Mouse (Mus musculus): Measurements from ENCODE around the gene Vti1a.
A peak's percentile ranks its signal among the peaks of the same experiment; 100 is the strongest.

The Vti1a gene

GRCm38 (mm10) chr19:55316109-55316714, at the start of gene Vti1a:
Vti1a (plus strand) TSS chr19:55316295.
- DNase-seq: peak; percentile 92

GRCm38 (mm10) chr19:55266786-55267185, 49.3 kb upstream of the Vti1a start:
- no peak for DNase-seq

- DNase-seq: no peak
Observed at GRCm38 (mm10) chr19:55268150-55268549, 47.9 kb upstream of the Vti1a start.

GRCm38 (mm10) chr19:55269051-55269450, 47.0 kb upstream of the Vti1a start:
- DNase-seq: no peak

- DNase-seq: no peak
Observed at GRCm38 (mm10) chr19:55271448-55271847, 44.6 kb upstream of the Vti1a start.

- no peak for DNase-seq
Observed at GRCm38 (mm10) chr19:55273340-55273739, 42.8 kb upstream of the Vti1a start.

- DNase-seq: no peak
Observed at GRCm38 (mm10) chr19:55276100-55276499, 40.0 kb upstream of the Vti1a start.

- DNase-seq: no peak
Observed at GRCm38 (mm10) chr19:55276770-55277169, 39.3 kb upstream of the Vti1a start.

GRCm38 (mm10) chr19:55284093-55284492, 32.0 kb upstream of the Vti1a start:
- no peak for DNase-seq

- no peak for DNase-seq
Observed at GRCm38 (mm10) chr19:55286034-55286433, 30.1 kb upstream of the Vti1a start.

- no peak for DNase-seq
Observed at GRCm38 (mm10) chr19:55288974-55289373, 27.1 kb upstream of the Vti1a start.

GRCm38 (mm10) chr19:55290621-55291270, 25.3 kb upstream of the Vti1a start:
- DNase-seq: no peak

GRCm38 (mm10) chr19:55292210-55292850, 23.8 kb upstream of the Vti1a start:
- no peak for DNase-seq

GRCm38 (mm10) chr19:55293175-55293574, 22.9 kb upstream of the Vti1a start:
- no peak for DNase-seq

- no peak for DNase-seq
Observed at GRCm38 (mm10) chr19:55295075-55295474, 21.0 kb upstream of the Vti1a start.

GRCm38 (mm10) chr19:55295556-55295955, 20.5 kb upstream of the Vti1a start:
- DNase-seq: no peak

- DNase-seq: no peak
Observed at GRCm38 (mm10) chr19:55296301-55296700, 19.8 kb upstream of the Vti1a start.

- DNase-seq: no peak
Observed at GRCm38 (mm10) chr19:55297489-55297888, 18.6 kb upstream of the Vti1a start.

GRCm38 (mm10) chr19:55297961-55298360, 18.1 kb upstream of the Vti1a start:
- DNase-seq: no peak

GRCm38 (mm10) chr19:55299378-55299777, 16.7 kb upstream of the Vti1a start:
- no peak for DNase-seq

GRCm38 (mm10) chr19:55300525-55300924, 15.6 kb upstream of the Vti1a start:
- no peak for DNase-seq

GRCm38 (mm10) chr19:55305024-55305423, 11.1 kb upstream of the Vti1a start:
- no peak for DNase-seq

GRCm38 (mm10) chr19:55311874-55312273, 4.2 kb upstream of the Vti1a start:
- no peak for DNase-seq

GRCm38 (mm10) chr19:55313649-55314048, 2.4 kb upstream of the Vti1a start:
- DNase-seq: no peak

Measured in lung, postnatal 10 days (tissue).